Mouse (Mus musculus) kidney, embryonic 15.5 days (tissue): ENCODE measurements around the gene Uhrf1. TPM values are rescaled to one million over a fixed set of nuclear protein-coding genes. Genes with fewer than 3 reads are reported as not detected.

Experiments
- ATAC-seq: fragments of 200-750 bp; cut with Nextera tagmentation; replicated peaks from 2 replicates; pipeline ENCODE4 v1.8.0; 2017; ENCODE audit warnings: moderate TSS enrichment; ENCODE audit not compliant: low FRiP score
- H3K27ac ChIP-seq: fragments of 300-500 bp; sonication (generic); 2 replicates; pipeline ENCODE4 v1.5.1; 2015; ENCODE audit warnings: mild to moderate bottlenecking, inconsistent platforms
- H3K27me3 ChIP-seq: fragments of 300-500 bp; sonication (generic); 2 replicates; pipeline ENCODE4 v1.6.1; 2015; ENCODE audit warnings: inconsistent platforms
- H3K36me3 ChIP-seq: fragments of 300-500 bp; sonication (generic); 2 replicates; pipeline ENCODE4 v1.6.1; 2015; ENCODE audit warnings: inconsistent platforms
- H3K4me1 ChIP-seq: fragments of 300-500 bp; sonication (generic); 2 replicates; pipeline ENCODE4 v1.6.1; 2015; ENCODE audit warnings: inconsistent platforms
- H3K4me2 ChIP-seq: fragments of 300-500 bp; sonication (generic); 2 replicates; pipeline ENCODE4 v1.6.1; 2015; ENCODE audit warnings: moderate library complexity, mild to moderate bottlenecking, inconsistent platforms
- H3K4me3 ChIP-seq: fragments of 300-500 bp; sonication (generic); replicated peaks from 2 replicates; pipeline ENCODE4 v1.5.1; 2015; ENCODE audit warnings: mild to moderate bottlenecking, inconsistent platforms
- H3K9ac ChIP-seq: fragments of 300-500 bp; sonication (generic); 2 replicates; pipeline ENCODE4 v1.6.1; 2015; ENCODE audit warnings: mild to moderate bottlenecking, inconsistent platforms
- H3K9me3 ChIP-seq: fragments of 300-500 bp; sonication (generic); replicated peaks from 2 replicates; pipeline ENCODE4 v1.6.1; 2016; ENCODE audit warnings: inconsistent platforms
- WGBS: fragments of 180-500 bp; shearing (Covaris S2); methylation state at CpG from one replicate; pipeline ENCODE4 v1.1.7; 2015; ENCODE audit warnings: mixed read lengths; 5-methylcytosine and 5-hydroxymethylcytosine counted together
- polyA plus RNA-seq: library from polyadenylated mRNA; unstranded; fragments of >200 nt; fragmentation: Nextera tagmentation; extraction: Ambion mirVana; gene quantifications from 2 replicates; pipeline ENCODE4 v1.2.1, GENCODE M21; 2015

The Uhrf1 gene
- polyA plus RNA-seq, 1 experiment from 2014 or later: 175 TPM

- WGBS: 80% methylated on average over 1 of the region's 1 CpGs
- Histone ChIP-seq H3K4me2 (no peak overlapping the region), H3K9ac (no peak overlapping the region), H3K9me3 (no peaks in the 10 kb centered on the region), H3K27ac (no peak overlapping the region), H3K27me3 (no peaks in the 10 kb centered on the region), H3K4me3 (no peak overlapping the region), H3K36me3 (peaks cover 72% of the 10 kb centered on the region), H3K4me1 (peaks cover 3% of the 10 kb centered on the region)
- ATAC-seq: no peak
These were observed 56.7 kb downstream of the Uhrf1 start for GRCm38 (mm10) chr17:56359864-56360263.

GRCm38 (mm10) chr17:56360451-56360850 lies 57.3 kb downstream of the Uhrf1 start:
- H3K9ac ChIP-seq: no peak overlapping the region
- no peak overlapping the region for H3K4me3 ChIP-seq
- H3K27me3 ChIP-seq: no peaks in the 10 kb centered on the region
- peaks cover 9% of the 10 kb centered on the region for H3K4me1 ChIP-seq
- H3K9me3 ChIP-seq: no peaks in the 10 kb centered on the region
- ATAC-seq: no peak
- H3K36me3 ChIP-seq: peaks cover 66% of the 10 kb centered on the region
- WGBS: 59% methylated on average over 8 of the region's 8 CpGs
- no peak overlapping the region for H3K4me2 ChIP-seq
- H3K27ac ChIP-seq: no peak overlapping the region

- Histone ChIP-seq H3K9me3 (no peaks in the 10 kb centered on the region), H3K4me3 (no peak overlapping the region), H3K27ac (no peak overlapping the region), H3K4me1 (peaks cover 18% of the 10 kb centered on the region), H3K4me2 (no peak overlapping the region), H3K36me3 (peaks cover 55% of the 10 kb centered on the region), H3K27me3 (no peaks in the 10 kb centered on the region), H3K9ac (no peak overlapping the region)
- WGBS: 89% methylated on average over 2 of the region's 2 CpGs
- no peak for ATAC-seq
These were observed 58.4 kb downstream of the Uhrf1 start for GRCm38 (mm10) chr17:56361542-56361941.

- Histone ChIP-seq H3K4me3 (no peak overlapping the region), H3K9me3 (no peaks in the 10 kb centered on the region), H3K27ac (peak overlapping the region; percentile 73), H3K27me3 (no peaks in the 10 kb centered on the region), H3K4me1 (peaks cover 22% of the 10 kb centered on the region), H3K36me3 (peaks cover 46% of the 10 kb centered on the region), H3K9ac (no peak overlapping the region), H3K4me2 (no peak overlapping the region)
- 43% methylated on average over 7 of the region's 7 CpGs for WGBS
- ATAC-seq: peak; percentile 28; the same call in 1 of the 2 replicates
These were observed 62.9 kb downstream of the Uhrf1 start for GRCm38 (mm10) chr17:56365791-56366673.

- Histone ChIP-seq H3K36me3 (peaks cover 38% of the 10 kb centered on the region), H3K4me3 (no peak overlapping the region), H3K27ac (no peak overlapping the region), H3K27me3 (no peaks in the 10 kb centered on the region), H3K9ac (no peak overlapping the region), H3K9me3 (no peaks in the 10 kb centered on the region), H3K4me2 (no peak overlapping the region), H3K4me1 (peaks cover 22% of the 10 kb centered on the region)
- 94% methylated on average over 6 of the region's 6 CpGs for whole genome bisulfite sequencing
- no peak for ATAC-seq
These were observed 65.2 kb downstream of the Uhrf1 start for GRCm38 (mm10) chr17:56368291-56368790.

GRCm38 (mm10) chr17:56370090-56370489 lies 67.0 kb downstream of the Uhrf1 start:
- 91% methylated on average over 3 of the region's 3 CpGs for WGBS
- Histone ChIP-seq H3K9ac (no peak overlapping the region), H3K4me1 (peaks cover 17% of the 10 kb centered on the region), H3K27ac (no peak overlapping the region), H3K27me3 (no peaks in the 10 kb centered on the region), H3K4me3 (no peak overlapping the region), H3K36me3 (peaks cover 48% of the 10 kb centered on the region), H3K9me3 (no peaks in the 10 kb centered on the region), H3K4me2 (no peak overlapping the region)
- ATAC-seq: no peak

GRCm38 (mm10) chr17:56371029-56371660 lies 68.0 kb downstream of the Uhrf1 start:
- Histone ChIP-seq H3K4me3 (no peak overlapping the region), H3K36me3 (peaks cover 59% of the 10 kb centered on the region), H3K9me3 (no peaks in the 10 kb centered on the region), H3K4me2 (no peak overlapping the region), H3K4me1 (peaks cover 7% of the 10 kb centered on the region), H3K27me3 (no peaks in the 10 kb centered on the region), H3K9ac (no peak overlapping the region), H3K27ac (no peak overlapping the region)
- no peak for ATAC-seq
- 63% methylated on average over 15 of the region's 15 CpGs for WGBS

- peaks cover 68% of the 10 kb centered on the region for H3K36me3 ChIP-seq
- WGBS: 67% methylated on average over 4 of the region's 4 CpGs
- H3K4me2 ChIP-seq: no peak overlapping the region
These were observed 69.0 kb downstream of the Uhrf1 start for GRCm38 (mm10) chr17:56372109-56372508.

More at GRCm38 (mm10) chr17:56372109-56372508, 69.0 kb downstream of the Uhrf1 start:
- no peaks in the 10 kb centered on the region for H3K27me3 ChIP-seq
- ATAC-seq: no peak
- H3K9ac ChIP-seq: no peak overlapping the region
- no peaks in the 10 kb centered on the region for H3K4me1 ChIP-seq
- no peak overlapping the region for H3K4me3 ChIP-seq
- H3K9me3 ChIP-seq: no peaks in the 10 kb centered on the region
- H3K27ac ChIP-seq: no peak overlapping the region

Other genes starting within 250 kb of the Uhrf1 start
- 42.2 and 45.6 TPM in 2 replicates for gene Ubxn6, start 228.3 kb upstream of the Uhrf1 start, polyA plus RNA-seq
- gene Hdgfl2, start 223.7 kb upstream of the Uhrf1 start, polyA plus RNA-seq: 123 and 141 TPM in 2 replicates
- 0.08 and 0.12 TPM in 2 replicates for gene Plin4, start 193.5 kb upstream of the Uhrf1 start, polyA plus RNA-seq
- 1.5 and 1.9 TPM in 2 replicates for gene Plin5, start 185.7 kb upstream of the Uhrf1 start, polyA plus RNA-seq
- 0.39 and 0.53 TPM in 2 replicates for gene Lrg1, start 181.3 kb upstream of the Uhrf1 start, polyA plus RNA-seq
- 1.5 TPM in 2 replicates for gene Sema6b, start 163.0 kb upstream of the Uhrf1 start, polyA plus RNA-seq
- gene Tnfaip8l1, start 140.8 kb upstream of the Uhrf1 start, polyA plus RNA-seq: 11.6 and 11.9 TPM in 2 replicates
- gene Mydgf, start 119.4 kb upstream of the Uhrf1 start, polyA plus RNA-seq: 90.7 and 96.4 TPM in 2 replicates
- 38.9 and 43.8 TPM in 2 replicates for gene Dpp9, start 84.4 kb upstream of the Uhrf1 start, polyA plus RNA-seq
- 13.1 TPM in 2 replicates for gene Fem1a, start 46.5 kb upstream of the Uhrf1 start, polyA plus RNA-seq
- 6.0 and 6.2 TPM in 2 replicates for gene Ticam1, start 26.5 kb upstream of the Uhrf1 start, polyA plus RNA-seq
- gene Plin3, start 10.4 kb upstream of the Uhrf1 start, polyA plus RNA-seq: 68.9 and 77.4 TPM in 2 replicates
- gene Arrdc5, start 3.0 kb upstream of the Uhrf1 start, polyA plus RNA-seq: 0.31 TPM in 1 of 2 replicates, not detected in the other
- 32.3 and 34.3 TPM in 2 replicates for gene Kdm4b, start 22.7 kb downstream of the Uhrf1 start, polyA plus RNA-seq
- gene Ptprs, start 173.2 kb downstream of the Uhrf1 start, polyA plus RNA-seq: 81.5 and 95.6 TPM in 2 replicates
- gene Znrf4, start 209.1 kb downstream of the Uhrf1 start, polyA plus RNA-seq: not detected in 2 replicates